Mouse (Mus musculus) brain, embryonic 14.5 days (tissue): ENCODE measurements around the gene Alkbh2.

Experiments used
- CTCF ChIP-seq: fragments of 200-500 bp; IDR thresholded peaks from 2 replicates; pipeline ENCODE4 v1.5.1; 2012; ENCODE audit warnings: inconsistent platforms, mild to moderate bottlenecking, moderate library complexity, borderline replicate concordance; ENCODE audit not compliant: insufficient read depth, insufficient read length; ENCODE audit errors: extremely low read depth
- POLR2A ChIP-seq: fragments of 200-500 bp; IDR thresholded peaks from 2 replicates; pipeline ENCODE4 v1.6.1; 2012; ENCODE audit warnings: mild to moderate bottlenecking, inconsistent platforms, borderline replicate concordance; ENCODE audit not compliant: poor library complexity, insufficient read depth, insufficient read length, severe bottlenecking; ENCODE audit errors: extremely low read depth

- TF ChIP-seq CTCF = no peak
- no peak for TF ChIP-seq POLR2A
Observed at GRCm38 (mm10) chr5:114116586-114116985, 11.4 kb downstream of the Alkbh2 start.
